Mouse (Mus musculus): Measurements from ENCODE around the gene Cd300ld. TPM values are rescaled to one million over a fixed set of nuclear protein-coding genes. Genes with fewer than 3 reads are reported as not detected.

Gene Cd300ld
- 0.46 TPM for total RNA-seq (2023)

GRCm38 (mm10) chr11:114989793-114990192, at the start of gene Cd300ld:
Gene Cd300ld (minus strand): TSS chr11:114989922.

DNA sequence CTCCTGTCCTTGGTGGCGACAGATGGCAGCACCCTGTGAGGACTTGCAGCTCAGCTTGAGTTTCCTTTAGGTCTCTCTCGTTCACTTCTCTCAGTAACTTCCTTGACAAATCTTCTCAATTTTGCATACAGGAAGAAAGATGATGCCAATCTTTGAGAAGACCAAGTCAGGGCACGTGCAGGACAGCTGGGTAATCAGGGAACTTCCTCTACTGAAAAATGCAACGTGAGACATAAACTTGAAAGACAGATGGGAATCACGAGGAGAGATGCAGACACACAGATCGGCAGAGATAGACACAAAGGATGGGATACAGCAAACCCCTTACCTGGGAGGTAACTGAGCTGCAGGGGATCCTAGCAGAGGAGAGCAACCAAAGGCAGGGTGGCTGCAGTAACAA, 47.9 kb upstream of the Cd300ld start, which contains the start of gene Cd300ld5:
Gene Cd300ld5 (minus strand): TSS at position 101 of the 400 bp plus-strand sequence.

GRCm38 (mm10) chr11:115026912-115027311, 37.2 kb upstream of the Cd300ld start, which contains the start of gene Cd300ld4:
Gene Cd300ld4 (minus strand): TSS chr11:115027012.

GRCm38 (mm10) chr11:115016093-115016492, 26.4 kb upstream of the Cd300ld start, which contains the start of gene Cd300ld2:
Gene Cd300ld2 (minus strand): TSS chr11:115016193.

DNA sequence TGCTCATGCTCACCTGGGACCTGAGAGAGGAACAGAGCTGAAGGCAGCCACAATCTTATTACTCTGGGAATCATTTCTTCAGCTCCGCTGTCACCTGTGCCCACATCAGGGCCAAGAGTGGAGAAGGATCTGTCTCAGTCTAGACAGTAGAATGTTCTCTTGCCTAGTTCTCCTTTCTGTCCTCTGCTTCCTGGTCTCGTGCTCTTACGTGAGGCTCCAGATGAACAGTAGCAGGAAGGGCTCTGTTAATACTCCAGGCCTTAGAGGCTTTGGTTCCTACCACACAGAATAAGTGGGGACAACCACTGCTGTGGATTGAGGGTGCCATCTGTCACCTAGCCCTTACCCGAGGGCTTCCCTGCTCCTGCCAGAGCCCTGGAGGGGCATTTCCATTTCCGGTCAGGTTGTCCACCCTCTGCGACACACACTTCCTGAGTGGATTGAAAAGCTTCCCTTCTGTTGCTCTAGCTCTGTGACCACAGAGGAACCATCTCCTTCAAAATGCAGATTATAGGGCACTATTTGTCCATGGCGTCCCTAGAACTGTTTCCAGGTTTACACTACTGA, 11.8 kb upstream of the Cd300ld start, which contains the start of gene Cd300c2:
Gene Cd300c2 (minus strand): TSS at position 407 of the 567 bp plus-strand sequence.

GRCm38 (mm10) chr11:114968752-114969207, 20.9 kb downstream of the Cd300ld start, which contains the start of gene Cd300c:
Gene Cd300c (minus strand): TSS chr11:114969157.

GRCm38 (mm10) chr11:114934144-114934543, 55.6 kb downstream of the Cd300ld start, which contains the start of gene Cd300lb:
Gene Cd300lb (minus strand): TSS chr11:114934386.

Other genes with a start within 250 kb of the Cd300ld start
- 0.15 TPM for gene Kif19a, start 224.5 kb downstream of the Cd300ld start, total RNA-seq (2023)
- not detected for gene Btbd17, start 194.0 kb downstream of the Cd300ld start, total RNA-seq (2023)
- not detected for gene Gpr142, start 191.0 kb downstream of the Cd300ld start, total RNA-seq (2023)
- gene Gprc5c, start 138.8 kb downstream of the Cd300ld start, total RNA-seq (2023): not detected
- gene Cd300a, start 99.9 kb downstream of the Cd300ld start, total RNA-seq (2023): 1.2 TPM
- 1.5 TPM for gene Cd300lb, start 55.5 kb downstream of the Cd300ld start, total RNA-seq (2023)
- gene Cd300c, start 20.8 kb downstream of the Cd300ld start, total RNA-seq (2023): not detected
- gene Cd300c2, start 12.0 kb upstream of the Cd300ld start, total RNA-seq (2023): 0.89 TPM
- not detected for gene Cd300ld2, start 26.3 kb upstream of the Cd300ld start, total RNA-seq (2023)
- gene Cd300ld4, start 37.1 kb upstream of the Cd300ld start, total RNA-seq (2023): not detected
- not detected for gene Cd300ld5, start 47.8 kb upstream of the Cd300ld start, total RNA-seq (2023)
- not detected for gene Cd300ld3, start 58.5 kb upstream of the Cd300ld start, total RNA-seq (2023)
- gene Cd300e, start 72.3 kb upstream of the Cd300ld start, total RNA-seq (2023): 0.55 TPM
- gene Rab37, start 101.5 kb upstream of the Cd300ld start, total RNA-seq (2023): 40.1 TPM
- 1.9 TPM for gene Cd300lf, start 144.1 kb upstream of the Cd300ld start, total RNA-seq (2023)
- 190 TPM for gene Slc9a3r1, start 173.4 kb upstream of the Cd300ld start, total RNA-seq (2023)
- gene Tmem104, start 197.6 kb upstream of the Cd300ld start, total RNA-seq (2023): 14.4 TPM
- 6.6 TPM for gene Nat9, start 197.9 kb upstream of the Cd300ld start, total RNA-seq (2023)

All from CD8-positive naive resting alpha-beta T cell, adult 57 days (primary cell).